Mouse (Mus musculus): ENCODE results near the gene Hinfp.
A peak's percentile ranks its signal among the peaks of the same experiment; 100 is the strongest.
"Not testable (repeated sequence)": the region's sequence is repeated elsewhere in the genome, so short reads cannot be mapped to it uniquely, and the experiment has no call there.

Gene Hinfp

DNA sequence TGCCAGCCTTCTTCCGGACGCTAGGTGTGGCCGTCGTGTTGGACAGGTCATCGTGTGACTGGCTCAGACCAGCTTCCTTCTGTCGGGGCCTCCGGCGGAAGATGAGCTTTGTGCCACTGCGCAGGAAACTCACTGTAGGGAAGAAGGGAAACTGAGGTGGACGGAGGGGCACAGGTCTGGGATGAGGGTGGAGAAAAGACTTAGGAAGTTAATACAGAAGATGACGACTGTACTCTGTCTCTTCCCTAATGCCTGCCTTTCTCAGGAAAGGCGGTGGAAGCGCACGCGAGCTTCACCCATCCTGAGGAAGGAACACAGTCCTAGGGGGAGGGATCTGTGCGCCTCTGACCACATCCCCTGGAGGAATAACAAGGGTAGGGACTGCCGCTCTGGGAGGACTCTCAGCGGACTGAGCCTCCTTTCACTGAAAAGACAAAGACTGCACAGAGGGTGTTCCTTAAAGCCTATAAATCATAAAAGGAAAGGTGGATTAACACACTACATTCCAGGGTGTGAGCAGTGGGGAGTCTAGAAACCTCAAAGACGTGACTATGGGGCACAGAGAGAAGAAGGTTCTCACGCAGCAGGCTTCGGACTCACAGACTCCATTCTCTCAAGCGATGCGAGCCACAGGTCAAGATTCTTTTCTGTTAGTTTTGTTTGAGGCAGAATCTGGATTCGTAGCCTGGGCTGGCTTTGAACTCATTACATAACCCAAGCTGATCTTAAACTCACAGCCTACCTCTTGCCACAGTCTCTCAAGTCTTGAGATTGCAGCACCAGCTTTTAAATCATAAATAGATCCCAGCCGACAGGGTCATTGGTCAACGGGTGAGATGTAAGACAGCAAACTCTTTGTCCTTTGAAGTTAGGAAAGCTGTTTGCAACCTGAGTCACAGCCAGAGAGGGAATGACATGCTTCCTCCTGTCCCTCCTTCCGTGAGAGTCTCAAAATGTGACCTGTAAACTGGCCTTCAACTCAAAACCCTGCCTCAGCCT is 6.0 kb upstream of the Hinfp start:
- DNase-seq: no peak

DNA sequence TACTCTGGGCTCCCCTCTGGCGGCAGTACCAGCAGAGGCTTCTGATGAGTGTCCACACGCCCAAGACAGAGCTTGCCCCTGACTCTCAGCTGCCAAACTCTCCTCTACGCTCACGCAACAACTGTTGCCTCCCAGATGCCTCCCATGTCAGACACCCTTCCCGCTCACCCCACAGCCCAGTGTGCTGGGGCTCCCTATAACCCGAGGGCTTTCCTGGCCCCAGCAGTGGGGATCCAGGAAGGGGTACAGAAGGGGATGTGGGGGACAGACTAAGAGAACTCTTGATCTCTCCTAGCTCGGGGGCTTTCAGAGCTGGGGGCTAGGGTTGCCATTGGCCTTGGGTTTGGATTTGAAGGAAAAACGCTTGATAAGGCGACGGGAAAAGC is 5.3 kb upstream of the Hinfp start:
- DNase-seq: no peak

DNA sequence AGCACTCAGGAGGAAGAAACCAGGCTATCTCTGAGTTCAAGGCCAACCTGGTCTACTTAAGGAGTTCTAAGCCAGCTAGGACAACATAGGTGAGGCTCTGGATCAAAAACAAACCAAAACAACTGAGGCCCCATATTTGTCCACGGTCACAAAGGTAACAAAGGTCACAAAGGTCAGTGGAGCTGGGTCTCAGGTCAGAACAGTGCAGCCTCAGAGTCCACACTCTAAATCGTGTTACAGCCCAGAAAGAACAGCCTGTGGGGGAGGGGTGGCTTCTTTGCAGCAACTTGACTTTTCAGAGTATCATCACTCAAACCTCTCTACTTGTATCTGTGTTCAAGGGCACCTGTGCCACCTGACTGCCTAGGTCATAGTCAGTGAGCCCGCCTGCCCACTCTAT is 4.3 kb upstream of the Hinfp start:
- no peak for DNase-seq

DNA sequence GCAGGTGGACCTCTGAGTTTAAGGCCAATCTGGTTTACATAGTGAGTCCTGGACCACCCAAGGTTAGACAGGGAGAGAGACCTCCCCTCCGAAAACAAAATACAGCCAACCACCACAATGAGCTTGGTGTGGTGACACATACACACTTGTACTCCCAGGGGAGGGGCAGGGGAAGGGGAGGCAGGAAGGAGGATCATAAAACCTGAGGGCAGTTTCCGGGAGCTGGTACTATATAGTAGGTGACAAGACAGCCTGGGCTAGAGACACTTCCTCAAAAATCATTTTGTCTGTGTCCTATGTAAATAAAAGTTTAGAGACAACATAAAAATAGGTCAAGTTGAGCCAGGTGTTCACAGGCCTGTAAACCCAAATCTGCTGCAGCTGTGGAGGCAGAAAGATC is 1.8 kb upstream of the Hinfp start:
- peak; percentile 33 to 56 for DNase-seq

DNA sequence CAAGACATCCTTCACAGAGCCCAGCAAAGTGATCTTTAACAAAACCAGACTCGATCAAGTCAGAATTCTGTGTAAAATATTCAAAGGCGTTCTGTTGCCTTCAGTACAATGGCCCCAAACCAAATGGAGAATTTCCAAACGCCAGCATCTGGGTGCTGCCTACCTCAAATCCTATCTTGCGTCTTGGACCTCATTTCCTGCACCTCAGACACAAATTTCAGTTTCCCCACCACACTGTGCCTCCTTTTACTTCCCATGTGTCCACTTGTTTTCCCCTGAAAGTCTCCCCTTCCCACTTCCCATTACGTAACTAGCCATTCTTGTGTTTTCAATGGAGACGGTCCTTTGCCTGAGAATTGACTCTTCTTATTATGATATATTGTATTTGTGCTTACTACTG is 1.1 kb upstream of the Hinfp start:
- DNase-seq: no peak

DNA sequence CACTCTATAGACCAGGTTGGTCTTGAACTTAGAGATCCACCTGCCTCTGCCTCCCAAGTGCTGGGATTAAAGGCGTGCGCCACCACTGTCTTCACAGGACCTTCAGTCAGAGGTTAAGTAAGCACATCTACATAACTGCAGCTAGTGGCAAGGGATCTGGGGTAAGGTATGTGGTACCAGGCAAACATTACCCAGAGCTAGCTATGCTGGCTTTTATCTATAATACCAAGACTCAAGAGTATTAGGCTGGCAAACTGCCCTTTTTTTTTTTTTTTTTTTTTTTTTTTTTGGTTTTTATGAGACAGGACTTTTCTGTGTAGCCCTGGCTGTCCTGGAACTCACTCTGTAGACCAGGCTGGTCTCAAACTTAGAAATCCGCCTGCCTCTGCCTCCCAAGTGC is 5.5 kb downstream of the Hinfp start:
- not testable (repeated sequence) for DNase-seq

DNA sequence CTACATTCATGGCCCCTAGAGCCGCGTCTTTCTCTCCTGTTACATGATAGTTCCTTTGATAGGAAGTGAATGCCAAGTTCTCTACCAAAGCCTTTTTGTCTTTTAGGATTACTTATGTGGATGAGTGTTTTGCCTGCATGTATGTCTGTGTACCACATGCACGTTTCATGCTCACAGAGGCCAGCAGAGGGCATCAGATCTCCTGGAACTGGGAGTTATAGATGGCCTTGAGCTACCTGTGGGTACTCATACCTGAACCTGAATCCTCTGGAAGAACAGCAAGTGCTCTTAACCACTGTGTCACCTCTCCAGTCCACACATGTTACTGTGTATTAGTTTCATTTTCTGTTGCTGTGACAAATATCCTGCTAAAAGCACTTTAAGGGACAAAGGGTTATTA is 13.0 kb downstream of the Hinfp start:
- DNase-seq: peak; percentile 68 to 70

DNA sequence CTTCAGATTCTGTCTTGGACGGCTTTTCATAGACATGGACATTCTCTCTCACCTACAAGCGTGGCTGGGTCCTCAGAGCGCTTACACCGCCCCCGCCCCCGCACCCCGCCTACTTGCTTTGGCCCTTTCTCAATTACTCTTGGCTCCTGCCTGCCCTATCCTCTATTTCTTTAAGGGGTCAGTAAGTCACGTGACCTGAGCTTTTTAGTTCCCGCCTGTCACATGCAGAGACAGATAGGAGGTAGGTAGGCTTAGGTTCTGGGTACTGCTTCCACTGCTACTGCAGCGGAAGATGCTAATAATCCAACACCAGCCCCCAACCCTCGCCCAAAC is 16.5 kb downstream of the Hinfp start:
- no peak for DNase-seq

DNA sequence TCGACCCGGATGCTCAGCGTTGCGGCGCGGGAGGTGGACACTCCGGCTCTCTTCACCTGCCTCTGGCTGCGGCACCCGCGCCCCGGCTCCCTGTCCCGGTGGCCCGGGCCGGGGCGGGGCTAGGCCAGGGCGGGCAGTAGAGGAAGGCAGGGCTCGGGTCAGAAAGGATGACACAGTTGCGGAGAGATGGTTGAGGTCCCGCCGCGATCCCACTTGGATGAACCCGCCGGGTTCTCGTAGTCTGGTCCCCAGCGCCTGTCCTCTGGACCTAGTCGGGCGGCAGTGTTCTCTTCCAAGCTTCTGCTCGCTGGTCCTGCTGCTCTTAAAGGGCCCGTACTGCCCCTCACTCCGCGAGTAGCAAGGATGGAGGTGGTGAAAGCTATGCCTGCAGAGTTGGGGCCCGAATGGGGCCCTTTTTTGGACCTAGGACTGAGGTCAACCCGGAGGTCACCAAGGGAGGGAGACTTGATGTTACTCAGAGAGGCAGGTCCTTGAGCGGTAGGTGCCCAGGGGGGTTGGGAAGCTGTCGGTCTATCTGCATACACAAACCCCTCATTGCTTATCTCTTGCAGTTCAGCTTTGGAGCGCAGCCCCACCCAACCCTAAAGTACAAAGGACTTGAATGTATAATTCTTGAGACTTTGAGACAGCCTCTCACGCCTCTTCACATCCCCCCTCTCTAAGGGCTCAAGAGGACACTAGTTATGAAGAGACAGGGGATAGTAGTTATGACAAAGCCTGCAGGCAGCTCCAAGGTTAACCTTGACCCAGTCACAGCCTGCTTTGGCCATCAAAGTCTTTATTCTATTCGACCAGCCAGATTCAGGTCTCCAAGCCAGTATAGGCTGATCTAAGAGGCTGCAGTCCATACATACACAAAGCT is 17.2 kb downstream of the Hinfp start, which contains the start of gene Abcg4:
TSS of gene Abcg4 (minus strand) at position 540 of the 883 bp plus-strand sequence.
- DNase-seq: no peak

DNA sequence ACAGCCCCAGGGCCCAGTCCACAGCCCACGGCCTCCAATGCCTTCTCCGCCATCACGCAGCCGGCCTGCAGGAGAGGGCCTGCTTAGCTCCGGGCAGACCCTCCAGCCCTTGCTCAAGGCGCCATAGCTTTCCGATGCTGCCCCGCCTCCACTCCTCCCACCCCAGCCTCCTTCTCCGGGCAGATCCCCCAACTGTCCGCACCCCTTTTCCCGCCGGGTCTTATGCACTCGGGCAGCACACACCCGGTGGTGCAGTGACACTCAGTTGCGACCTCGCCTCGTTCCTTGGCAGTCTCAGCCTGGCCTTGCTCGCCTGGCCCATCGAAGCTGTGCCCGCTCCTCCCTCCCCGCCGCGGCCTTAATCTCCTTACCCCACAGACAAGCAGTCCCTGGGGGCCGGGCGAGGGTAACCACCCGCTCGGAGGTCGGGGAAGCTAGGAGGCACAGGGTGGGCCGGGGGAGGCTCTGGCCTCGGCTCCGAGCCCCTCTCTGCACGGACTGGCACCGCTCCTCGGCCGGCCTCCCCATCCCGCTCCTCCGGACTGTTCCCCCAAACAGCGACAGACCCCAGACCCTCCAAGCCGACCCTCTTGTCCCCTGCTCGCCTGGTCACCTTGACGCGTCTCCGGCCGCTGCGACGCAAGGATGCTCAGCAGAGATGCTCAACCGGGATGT is 17.9 kb downstream of the Hinfp start:
- no peak for DNase-seq

DNA sequence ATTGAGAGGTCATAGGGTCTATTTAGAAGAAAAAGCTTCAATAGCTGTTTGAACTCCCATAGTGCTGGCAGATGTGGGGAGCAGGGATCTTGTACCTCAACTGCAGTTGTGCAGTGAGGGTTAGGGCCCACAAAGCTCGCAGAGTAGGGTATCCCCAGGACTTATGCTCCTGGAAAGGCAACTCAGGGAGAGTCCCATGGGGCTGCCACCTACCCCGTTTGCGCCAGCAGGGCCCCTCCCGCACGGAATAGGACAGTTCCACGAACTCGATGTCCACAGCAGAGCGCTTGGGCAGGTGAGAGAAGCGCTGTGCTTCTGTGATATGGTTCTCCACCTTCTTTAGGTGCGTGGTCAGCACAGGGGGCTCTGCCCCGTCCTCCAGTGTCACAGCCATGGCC is 18.5 kb downstream of the Hinfp start:
- no peak for DNase-seq

DNA sequence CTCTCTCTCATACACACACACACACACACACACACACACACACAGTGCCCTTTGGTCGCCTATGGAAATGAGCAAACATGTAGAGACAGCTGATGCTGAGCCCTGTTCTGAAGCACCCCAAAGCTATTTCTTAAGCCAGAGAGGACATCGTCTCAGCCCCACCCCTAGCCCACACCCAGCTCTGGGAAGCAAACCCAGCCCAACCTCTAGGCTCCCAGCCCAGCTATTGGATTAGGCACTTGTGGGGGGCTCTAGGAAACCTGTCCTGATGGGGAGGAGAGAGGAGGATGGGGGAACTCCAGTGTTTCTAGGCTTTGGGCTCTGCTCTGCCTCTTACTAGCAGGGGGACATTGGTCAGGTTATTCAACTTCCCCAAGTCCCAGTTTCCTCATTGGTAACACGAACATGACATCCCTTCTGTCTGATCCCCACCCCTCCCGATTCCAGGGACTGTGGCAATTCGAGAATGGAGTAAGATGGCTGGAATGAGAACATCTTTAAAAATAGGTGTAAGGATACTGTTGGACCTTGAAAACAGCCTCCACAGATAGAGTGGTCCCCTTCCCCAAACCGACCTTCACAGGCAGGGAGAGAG is 19.1 kb downstream of the Hinfp start:
- no peak for DNase-seq

DNA sequence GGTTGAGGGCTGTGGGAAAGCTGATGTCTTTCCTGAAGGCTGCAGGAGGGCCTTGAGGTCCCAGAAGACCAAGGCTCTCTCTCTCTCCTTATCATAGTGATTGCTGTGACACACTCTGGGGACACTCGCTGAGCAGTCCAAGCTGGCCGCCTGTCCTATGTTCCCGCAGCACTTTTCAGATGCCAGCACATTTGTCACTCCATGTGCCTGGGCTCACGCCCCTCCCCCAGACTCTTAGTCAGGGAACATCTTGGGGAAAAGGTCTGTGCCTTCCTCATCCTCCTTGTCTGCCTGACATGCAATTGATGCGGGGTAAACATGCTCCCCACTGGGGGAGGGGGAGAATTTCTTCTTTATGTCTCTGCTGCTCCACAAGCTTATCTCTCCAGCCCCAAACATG is 22.3 kb downstream of the Hinfp start:
- DNase-seq: no peak

DNA sequence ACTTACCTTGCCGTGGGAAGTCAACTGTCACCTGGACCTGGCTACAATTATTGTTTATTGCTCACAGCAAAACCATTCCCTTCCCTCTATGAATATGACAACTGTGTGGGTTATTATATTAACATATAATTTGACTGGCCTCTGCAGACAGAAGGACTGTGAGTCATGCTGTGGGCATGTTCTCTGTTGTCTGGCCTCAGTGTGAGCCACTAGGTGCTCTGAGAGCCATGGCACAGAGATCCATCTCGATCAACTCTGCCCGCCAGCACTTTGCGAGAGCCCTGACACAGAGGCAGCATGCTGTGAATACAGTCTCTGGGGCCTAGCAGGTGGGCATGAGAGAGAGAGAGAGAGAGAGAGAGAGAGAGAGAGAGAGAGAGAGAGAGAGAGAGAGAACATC is 35.5 kb downstream of the Hinfp start:
- DNase-seq: no peak

DNA sequence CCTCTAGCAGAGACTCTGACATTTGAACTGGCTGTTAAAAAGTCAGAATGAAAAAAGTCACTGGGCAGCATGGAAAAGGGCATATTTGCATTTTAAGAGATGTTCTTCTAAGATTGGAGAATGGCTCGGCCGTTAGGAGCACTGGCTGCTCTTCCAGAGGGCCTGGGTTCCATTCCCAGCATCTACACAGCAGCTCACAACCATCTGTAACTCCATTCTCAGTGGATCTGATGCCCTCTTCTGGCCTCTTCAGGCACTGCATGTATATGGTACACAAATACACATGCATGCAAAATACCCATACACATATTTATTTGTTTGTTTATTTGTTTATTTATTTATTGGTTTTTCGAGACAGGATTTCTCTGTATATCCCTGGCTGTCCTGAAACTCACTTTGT is 36.4 kb downstream of the Hinfp start:
- DNase-seq: peak; percentile 47 to 49

DNA sequence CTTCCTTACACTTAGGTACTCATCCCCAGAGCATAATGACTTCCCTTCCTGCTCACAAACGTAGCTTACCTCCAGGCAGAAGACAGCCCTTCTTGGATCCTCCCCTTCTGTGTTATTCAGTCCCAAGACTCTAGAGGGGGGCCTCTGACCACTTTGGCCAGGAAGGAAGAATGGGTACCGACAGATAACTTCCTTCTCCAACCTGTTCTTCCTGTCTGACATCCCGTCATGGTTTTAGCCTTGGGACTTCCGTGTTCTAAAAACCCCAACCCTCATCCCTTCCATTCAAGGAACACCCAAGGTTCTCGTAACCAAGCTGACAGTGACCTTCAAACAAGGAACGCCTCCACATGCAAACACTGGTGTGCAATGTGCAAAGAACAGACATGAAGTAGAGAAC is 37.0 kb downstream of the Hinfp start, which contains the start of gene Nlrx1:
TSS of gene Nlrx1 (minus strand) at position 168 of the 400 bp plus-strand sequence.
- no peak for DNase-seq

DNA sequence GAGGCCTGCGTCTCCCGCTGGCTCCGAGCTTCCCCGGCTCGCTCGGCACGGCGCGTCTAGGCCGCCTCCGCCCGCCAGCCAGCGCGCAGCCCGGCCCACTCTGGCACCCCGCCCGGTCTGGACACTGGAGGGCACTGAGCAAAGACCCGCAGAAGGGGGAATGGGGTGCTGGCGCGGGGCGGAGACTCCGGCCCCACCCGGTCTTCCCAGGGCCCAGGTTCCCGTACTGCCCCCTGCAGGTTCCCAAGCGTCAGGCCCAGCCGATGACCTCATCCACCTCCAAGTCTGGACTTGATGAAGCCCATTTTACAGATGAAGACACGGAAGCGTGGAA is 37.5 kb downstream of the Hinfp start:
- DNase-seq: peak; percentile 87

DNA sequence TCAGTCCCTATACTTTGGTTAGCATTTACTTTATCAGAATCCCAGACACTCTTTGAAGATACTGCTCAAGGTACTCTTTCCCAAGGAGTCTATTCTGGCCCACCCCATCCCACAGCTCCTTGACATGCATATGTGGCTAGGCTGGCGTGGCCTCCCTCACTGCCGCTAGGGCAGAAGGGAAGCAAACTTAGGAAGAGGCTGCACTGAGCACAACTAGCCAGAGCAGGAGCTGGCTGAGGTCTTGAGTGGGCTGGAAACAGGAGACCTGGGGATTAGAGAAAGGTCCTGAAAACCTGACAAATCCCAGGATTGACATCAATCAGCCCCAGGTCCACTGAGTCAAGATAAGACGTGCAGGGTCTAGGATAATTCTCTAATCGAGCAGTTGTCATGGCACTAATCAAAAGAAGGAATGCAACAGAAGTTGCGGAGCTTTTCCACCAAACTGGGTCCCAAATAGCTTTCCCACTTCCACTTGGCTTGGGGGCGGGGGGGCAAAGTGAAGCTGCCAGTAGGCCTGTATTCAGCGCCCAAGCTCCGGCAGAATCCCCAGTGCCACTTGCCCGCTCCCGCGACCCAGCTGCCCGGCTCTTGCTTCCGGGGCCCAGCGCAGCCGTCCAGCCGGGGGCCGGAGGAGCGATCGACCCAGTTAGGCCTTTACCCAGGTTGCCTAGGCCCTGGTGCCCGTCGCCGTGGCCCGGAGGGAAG is 38.0 kb downstream of the Hinfp start:
- peak in 1 of 2 experiments; percentile 42 for DNase-seq

DNA sequence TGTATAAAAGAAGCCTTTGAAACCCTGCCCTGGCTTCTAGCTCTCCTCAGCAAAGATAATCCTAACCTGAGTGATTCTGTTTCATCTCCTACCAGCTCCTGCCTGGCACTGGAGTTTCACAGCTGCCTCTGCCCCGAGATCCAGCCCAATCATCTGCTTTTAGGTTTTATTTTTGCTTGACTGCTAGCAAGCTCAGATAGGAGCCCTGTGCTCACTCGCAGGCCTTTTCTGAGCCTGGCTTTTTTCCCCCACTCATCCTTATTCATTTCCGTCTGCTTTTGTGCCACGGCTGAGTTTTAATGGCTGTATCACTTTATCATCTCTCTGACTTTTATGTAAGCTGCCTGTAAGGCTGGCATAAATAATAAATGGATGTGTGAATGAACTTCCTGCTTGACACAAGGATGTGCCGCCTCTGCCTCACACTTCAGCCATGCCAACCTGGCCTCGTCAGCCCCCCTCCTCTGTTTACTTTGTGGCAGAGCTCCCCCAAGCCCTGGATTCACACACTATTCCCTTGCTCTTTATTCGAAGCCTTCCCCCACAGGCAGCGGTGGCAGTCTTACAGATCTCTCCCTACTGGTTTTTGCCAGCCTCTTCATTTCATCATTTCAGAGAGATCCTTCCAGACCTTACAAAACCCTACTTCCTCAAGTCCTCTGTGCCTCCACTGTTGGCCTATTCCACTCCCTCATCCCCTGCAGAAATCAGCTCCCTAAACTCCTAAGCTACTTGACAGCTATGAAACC is 38.8 kb downstream of the Hinfp start:
- DNase-seq: no peak

DNA sequence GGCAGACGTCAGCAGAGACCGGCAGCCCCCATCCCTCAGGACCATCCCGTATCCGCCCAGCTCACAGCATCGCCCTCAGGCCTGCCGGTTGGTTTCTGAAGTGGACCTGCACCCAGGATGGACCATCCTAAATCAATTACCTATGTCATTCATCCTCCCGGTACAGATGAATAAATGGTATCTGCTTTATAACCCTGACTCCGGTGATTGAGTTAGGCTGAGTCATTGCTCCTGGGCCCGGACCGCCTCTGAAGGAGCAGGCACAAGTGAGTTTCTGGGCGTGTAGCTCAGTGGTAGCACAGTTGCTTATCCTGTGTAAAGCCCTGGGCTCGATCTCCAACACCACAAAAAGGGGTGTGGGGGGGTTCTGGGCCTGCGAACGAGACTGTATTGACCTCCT is 44.1 kb downstream of the Hinfp start:
- no peak for DNase-seq

DNA sequence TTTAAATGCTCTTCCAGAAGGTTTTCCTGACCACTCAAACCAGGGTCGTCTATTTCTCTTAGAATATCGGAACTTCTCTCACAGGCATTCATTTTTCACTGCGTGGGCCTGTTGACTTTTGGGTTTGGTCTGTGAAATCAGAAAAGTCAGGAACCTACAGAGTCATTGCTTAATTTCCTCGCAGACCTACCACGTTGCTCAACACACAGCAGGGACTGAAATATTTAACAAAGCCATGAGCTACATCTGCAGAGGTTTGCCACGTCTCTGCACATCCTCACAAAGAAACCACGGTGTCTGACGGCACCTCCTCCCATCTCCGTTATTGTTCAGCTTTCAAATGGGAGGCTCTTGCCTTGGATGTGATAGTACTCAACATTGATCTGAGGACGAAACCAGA is 46.5 kb downstream of the Hinfp start:
- no peak for DNase-seq
